Mouse (Mus musculus) left cerebral cortex, postnatal 4 days (tissue): ENCODE measurements around the gene Acsbg2. TPM values are rescaled to one million over a fixed set of nuclear protein-coding genes. Genes with fewer than 3 reads are reported as not detected.
A peak's percentile ranks its signal among the peaks of the same experiment; 100 is the strongest.

Source experiments
- DNase-seq: peaks from one replicate; pipeline ENCODE4 v3.0.0-alpha.2; 2022
- intact Hi-C: fragments of 180-260 bp; cut with DNase I; formaldehyde crosslinking; loops from one replicate; pipeline ENCODE4 v1.15.1; 2025
- total RNA-seq, 2 experiments: library from RNA; stranded (reverse); gene quantifications; 2 replicates each; pipeline ENCODE4 v1.2.3; 2021

Acsbg2 gene
- total RNA-seq, 2 experiments from 2014 or later: not detected

GRCm38 (mm10) chr17:56826718-56827117 lies 47.5 kb downstream of the Acsbg2 start:
- DNase-seq: no peak
- intact Hi-C loops: no loop called here

- intact Hi-C loops: no loop called here
- DNase-seq: no peak
Observed at GRCm38 (mm10) chr17:56823352-56823751, 50.9 kb downstream of the Acsbg2 start.

- intact Hi-C loops: no loop called here
- DNase-seq: no peak
Observed at GRCm38 (mm10) chr17:56822380-56822779, 51.9 kb downstream of the Acsbg2 start.

- intact Hi-C loops: loop anchor here (10.0 kb wide), 1 partner anchor 425 kb away; the partner anchor contains the start of genes Gpr108 and Trip10
Observed at GRCm38 (mm10) chr17:56819694-56820111, 54.5 kb downstream of the Acsbg2 start.

GRCm38 (mm10) chr17:56819032-56819545 lies 55.2 kb downstream of the Acsbg2 start:
- intact Hi-C loops: loop anchor here (10.0 kb wide), 1 partner anchor 426 kb away; the partner anchor contains the start of genes Gpr108 and Trip10
- no peak for DNase-seq

More at GRCm38 (mm10) chr17:56819694-56820111, 54.5 kb downstream of the Acsbg2 start:
- no peak for DNase-seq

GRCm38 (mm10) chr17:56818067-56818636 lies 56.1 kb downstream of the Acsbg2 start:
- intact Hi-C loops: loop anchor here (10.0 kb wide), 1 partner anchor 427 kb away; the partner anchor contains the start of genes Gpr108 and Trip10
- no peak for DNase-seq

- intact Hi-C loops: loop anchor here (10.0 kb wide), 1 partner anchor 430 kb away; the partner anchor contains the start of genes Gpr108 and Trip10
- DNase-seq: no peak
Observed at GRCm38 (mm10) chr17:56815057-56815345, 59.2 kb downstream of the Acsbg2 start.

- intact Hi-C loops: loop anchor here (10.0 kb wide), 1 partner anchor 430 kb away; the partner anchor contains the start of genes Gpr108 and Trip10
- peak; percentile 83 for DNase-seq
Observed at GRCm38 (mm10) chr17:56814316-56815056, 59.8 kb downstream of the Acsbg2 start.

- DNase-seq: peak; percentile 99
- intact Hi-C loops: loop anchor here (10.0 kb wide), 1 partner anchor 435 kb away; the partner anchor contains the start of genes Gpr108 and Trip10
Observed at GRCm38 (mm10) chr17:56810245-56810644, 64.0 kb downstream of the Acsbg2 start.

- peak; percentile 82 for DNase-seq
- intact Hi-C loops: loop anchor here (10.0 kb wide), 1 partner anchor 526 kb away; no protein-coding TSS in a partner anchor
Observed at GRCm38 (mm10) chr17:56808518-56808917, 65.7 kb downstream of the Acsbg2 start.

- no peak for DNase-seq
- intact Hi-C loops: loop anchor here (10.0 kb wide), 1 partner anchor 529 kb away; no protein-coding TSS in a partner anchor
Observed at GRCm38 (mm10) chr17:56805784-56806183, 68.5 kb downstream of the Acsbg2 start.

- peak; percentile 53 for DNase-seq
- intact Hi-C loops: loop anchor here (10.0 kb wide), 1 partner anchor 530 kb away; no protein-coding TSS in a partner anchor
Observed at GRCm38 (mm10) chr17:56804952-56805351, 69.3 kb downstream of the Acsbg2 start.

GRCm38 (mm10) chr17:56802065-56802464 lies 72.2 kb downstream of the Acsbg2 start:
- intact Hi-C loops: loop anchor here (10.0 kb wide), 1 partner anchor 533 kb away; no protein-coding TSS in a partner anchor
- DNase-seq: no peak

GRCm38 (mm10) chr17:56799276-56799675 lies 75.0 kb downstream of the Acsbg2 start:
- DNase-seq: no peak
- intact Hi-C loops: no loop called here

- intact Hi-C loops: no loop called here
- DNase-seq: no peak
Observed at GRCm38 (mm10) chr17:56793614-56794319, 80.5 kb downstream of the Acsbg2 start.

Other genes starting within 250 kb of the Acsbg2 start
- 10 to 100 TPM; 61.5 to 63.4 TPM for gene Lonp1, start 247.6 kb downstream of the Acsbg2 start, total RNA-seq
- gene Catsperd, start 246.3 kb downstream of the Acsbg2 start, total RNA-seq: 1 to 10 TPM; 1.3 to 2.2 TPM
- 100 to 1,000 TPM; 102 to 112 TPM for gene Ranbp3, start 201.2 kb downstream of the Acsbg2 start, total RNA-seq
- gene Ndufa11, start 156.7 kb downstream of the Acsbg2 start, total RNA-seq: 100 to 1,000 TPM; 187 to 194 TPM
- gene Vmac, start 156.4 kb downstream of the Acsbg2 start, total RNA-seq: 10 to 100 TPM; 10.8 to 12.6 TPM
- 1 to 10 TPM; 1.2 to 1.3 TPM for gene Nrtn, start 116.9 kb downstream of the Acsbg2 start, total RNA-seq
- gene Dus3l, start 109.7 kb downstream of the Acsbg2 start, total RNA-seq: 10 to 100 TPM; 80.0 to 90.4 TPM
- gene Prr22, start 104.2 kb downstream of the Acsbg2 start, total RNA-seq: 1 to 10 TPM; 1.2 TPM
- gene Rfx2, start 43.4 kb downstream of the Acsbg2 start, total RNA-seq: 1 to 10 TPM; 2.4 to 3.4 TPM
- under 1 TPM; 0.16 to 0.56 TPM for gene 1700061G19Rik, start 1.0 kb upstream of the Acsbg2 start, total RNA-seq
- 100 to 1,000 TPM; 104 to 114 TPM for gene Mllt1, start 61.0 kb upstream of the Acsbg2 start, total RNA-seq
- gene Acer1, start 107.7 kb upstream of the Acsbg2 start, total RNA-seq: not detected
- 10 to 100 TPM; 46.2 to 49.1 TPM for gene Clpp, start 115.9 kb upstream of the Acsbg2 start, total RNA-seq
- gene Alkbh7, start 122.9 kb upstream of the Acsbg2 start, total RNA-seq: 10 to 100 TPM; 28.2 to 32.3 TPM
- gene Pspn, start 125.6 kb upstream of the Acsbg2 start, total RNA-seq: not detected
- gene Gtf2f1, start 136.8 kb upstream of the Acsbg2 start, total RNA-seq: 10 to 100 TPM; 50.8 to 51.0 TPM
- gene Gm17949, start 137.0 kb upstream of the Acsbg2 start, total RNA-seq: not detected
- 100 to 1,000 TPM; 140 to 144 TPM for gene Khsrp, start 157.1 kb upstream of the Acsbg2 start, total RNA-seq
- not detected for gene Slc25a41, start 167.2 kb upstream of the Acsbg2 start, total RNA-seq
- under 1 TPM; 0.40 to 0.97 TPM for gene Crb3, start 184.7 kb upstream of the Acsbg2 start, total RNA-seq
- gene Slc25a23, start 185.4 kb upstream of the Acsbg2 start, total RNA-seq: 100 to 1,000 TPM; 188 to 219 TPM
- gene Dennd1c, start 204.1 kb upstream of the Acsbg2 start, total RNA-seq: 1 to 10 TPM; 1.2 to 1.4 TPM
- 100 to 1,000 TPM; 308 to 337 TPM for gene Tubb4a, start 213.3 kb upstream of the Acsbg2 start, total RNA-seq
- 1 to 10 TPM; 1.7 to 2.0 TPM for gene Tnfsf9, start 230.9 kb upstream of the Acsbg2 start, total RNA-seq